23 mouse cellular contexts compared by ENCODE assay signal in the genomic region with DNA sequence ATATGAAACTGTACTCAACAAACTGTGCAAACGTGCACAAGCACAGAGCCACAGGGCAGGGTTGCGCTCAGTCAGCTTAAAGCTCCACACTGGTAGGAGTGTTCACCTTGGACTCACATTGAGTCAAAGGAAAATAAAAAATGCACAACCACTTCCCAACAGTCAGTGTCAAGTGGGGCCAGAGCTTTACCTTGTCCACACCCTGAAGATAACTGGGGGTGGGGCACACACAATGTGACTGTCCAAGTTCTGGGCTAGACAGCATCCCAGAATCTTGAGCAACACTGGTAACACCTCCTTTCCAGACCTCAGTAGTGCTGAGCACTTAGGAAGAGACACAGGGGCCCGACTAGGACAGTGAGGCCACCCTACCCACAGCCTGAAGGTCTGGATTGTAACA. TPM values are rescaled to one million over a fixed set of nuclear protein-coding genes. Genes with fewer than 3 reads are reported as not detected.
"Had no signal": no experiment of that assay in that cellular context is flagged by ENCODE, and none has a peak within 500 bp of the region (broad histone marks: within the 10 kb centered on the region; RNA-seq: fewer than 3 reads in every experiment).

No protein-coding gene starts in this region.

- H3K4me3 ChIP-seq: left cerebral cortex, adult 2 months; liver, embryonic 13.5 days; midbrain, embryonic 12.5 days; midbrain, embryonic 15.5 days; myocyte; neural tube, embryonic 13.5 days; stomach, embryonic 15.5 days had no signal

- H3K9me3 ChIP-seq: liver, embryonic 13.5 days; midbrain, embryonic 12.5 days; midbrain, embryonic 15.5 days; neural tube, embryonic 13.5 days; stomach, embryonic 15.5 days had no signal

- H3K4me1 ChIP-seq: liver, embryonic 13.5 days; midbrain, embryonic 12.5 days; midbrain, embryonic 15.5 days; neural tube, embryonic 13.5 days; stomach, embryonic 15.5 days had no signal

- H3K9ac ChIP-seq: liver, embryonic 13.5 days; midbrain, embryonic 12.5 days; midbrain, embryonic 15.5 days; neural tube, embryonic 13.5 days; stomach, embryonic 15.5 days had no signal

- H3K4me2 ChIP-seq: liver, embryonic 13.5 days; midbrain, embryonic 12.5 days; midbrain, embryonic 15.5 days; neural tube, embryonic 13.5 days; stomach, embryonic 15.5 days had no signal

- ATAC-seq: midbrain, embryonic 15.5 days had no signal

- H3K27me3 ChIP-seq: liver, embryonic 13.5 days; midbrain, embryonic 12.5 days; midbrain, embryonic 15.5 days; neural tube, embryonic 13.5 days; stomach, embryonic 15.5 days had no signal

- H3K27ac ChIP-seq: left cerebral cortex, adult 2 months; liver, embryonic 13.5 days; midbrain, embryonic 12.5 days; midbrain, embryonic 15.5 days; neural tube, embryonic 13.5 days; stomach, embryonic 15.5 days had no signal

- DNase-seq: kidney, adult 9 months; kidney, postnatal 14 days; kidney, postnatal 4 days; layer of hippocampus, adult 9-11 months; layer of hippocampus, postnatal 36 days; liver, embryonic 13.5 days; lung, adult 2 months; lung, postnatal 14 days; lung, postnatal 4 days; retina, postnatal 1 day; right cerebral cortex, postnatal 25 days; spleen, adult 18-20 months; thymus, postnatal 25 days had no signal

RNA-seq across cellular contexts. Expression of gene B9d1, which starts 13.9 kb away (rescaled TPM):
- total RNA-seq: monocyte, adult 5-6 weeks; neutrophil, adult 5-6 weeks had no signal

RNA-seq across cellular contexts. Expression of gene Mfap4, which starts 33.6 kb away (rescaled TPM):
- total RNA-seq: megakaryocyte progenitor cell, adult 5-6 weeks; megakaryocyte-erythroid progenitor cell, adult 5-6 weeks; monocyte, adult 5-6 weeks; neutrophil, adult 5-6 weeks had no signal
